Mouse (Mus musculus): ENCODE measurements at regions not wholly inside any gene's neighbourhood (a gene's known extent, or its start where the extent isn't known, plus 50 kb on each side); places are given as distances from the start of the nearest gene placed in this dataset.

DNA sequence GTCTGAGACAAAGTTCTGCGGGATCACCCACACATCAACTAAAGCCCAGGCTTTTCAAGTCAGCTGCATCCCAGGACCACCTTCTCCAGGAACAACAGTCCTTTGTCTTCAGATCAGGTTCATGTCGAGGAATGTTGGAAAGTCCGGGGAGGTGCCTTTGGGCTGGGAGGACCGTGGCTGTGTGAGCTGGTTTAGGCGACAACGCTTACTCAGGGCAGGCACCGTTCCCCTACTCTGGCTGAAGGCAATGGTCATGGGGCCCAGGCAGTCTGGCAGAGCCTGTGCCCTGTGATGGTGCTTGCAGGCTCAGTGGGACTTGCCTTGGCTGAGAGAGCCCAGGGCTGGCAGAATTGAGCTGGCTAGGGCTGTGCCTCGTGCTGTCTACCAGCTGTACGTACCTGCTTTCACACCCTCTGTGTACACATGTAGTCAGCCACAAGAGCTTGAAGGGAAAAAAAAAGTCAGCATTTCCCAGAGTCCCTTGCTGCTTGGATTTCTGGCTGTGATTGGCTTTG, 222.9 kb downstream of the Lrfn2 start:
- TF ChIP-seq POLR2A (IDR thresholded peaks at IDR 0.05; ENCODE audit: insufficient read depth, low read depth, low read length) = no peak
- no peak for TF ChIP-seq CTCF (IDR thresholded peaks at IDR 0.05)
